21 mouse cellular contexts compared by ENCODE assay signal in genomic region chr8:83579676-83580075, GRCm38 (mm10). TPM values are rescaled to one million over a fixed set of nuclear protein-coding genes. Genes with fewer than 3 reads are reported as not detected.
DNase-seq lines count a peak whose midpoint lies in the region; ATAC-seq and TF ChIP-seq lines count a peak whose summit lies in the region.
"Had no signal": no experiment of that assay in that cellular context is flagged by ENCODE, and none has a peak within 500 bp of the region (broad histone marks: within the 10 kb centered on the region; RNA-seq: fewer than 3 reads in every experiment).

No protein-coding gene starts in this region.

- no peaks in the 10 kb centered on the region for H3K9me3 ChIP-seq in heart, embryonic 15.5 days (replicated peaks)
- H3K9me3 ChIP-seq in embryonic facial prominence, embryonic 10.5 days, result no peaks in the 10 kb centered on the region
- H3K9me3 ChIP-seq: G1E; limb, embryonic 15.5 days; megakaryocyte, embryonic 14.5 days had no signal

- H3K4me2 ChIP-seq in heart, embryonic 15.5 days, result no peak overlapping the region
- H3K4me2 ChIP-seq: limb, embryonic 15.5 days had no signal

- no peak for TF ChIP-seq CTCF in cerebellum, adult 2 months (IDR thresholded peaks at IDR 0.05; ENCODE audit: borderline replicate concordance, insufficient read depth, low read depth, low read length)
- TF ChIP-seq CTCF in layer of hippocampus, adult 2 months (conservative IDR thresholded peaks at IDR 0.05), result no peak

- WGBS in cerebellum, adult 2 months, result 73% methylated on average over 8 of the region's 8 CpGs
- WGBS in heart, embryonic 15.5 days, result 89% methylated on average over 8 of the region's 8 CpGs
- 91% methylated on average over 8 of the region's 8 CpGs for WGBS in embryonic facial prominence, embryonic 10.5 days

- no peak overlapping the region for H3K27ac ChIP-seq in cerebellum, adult 2 months (ENCODE audit: insufficient read depth, low read length)
- H3K27ac ChIP-seq in heart, embryonic 15.5 days, result peak overlapping the region; percentile 97
- H3K27ac ChIP-seq in layer of hippocampus, adult 2 months, result no peak overlapping the region
- H3K27ac ChIP-seq in embryonic facial prominence, embryonic 10.5 days (replicated peaks), result no peak overlapping the region
- H3K27ac ChIP-seq: limb, embryonic 15.5 days had no signal

- DNase-seq in cerebellum, adult 9-11 months, result peak; percentile 7
- no peak for DNase-seq in cerebellum, adult 2 months
- DNase-seq in heart, postnatal 36 days, result no peak
- peak; percentile 0 to 1 for DNase-seq in layer of hippocampus, adult 2 months (ENCODE audit: low spot score in 2 of 2)
- no peak for DNase-seq in layer of hippocampus, adult 18-20 months (ENCODE audit: low spot score in 2 of 2)
- DNase-seq in embryonic facial prominence, embryonic 10.5 days (ENCODE audit: low spot score), result peak; percentile 7
- DNase-seq in T-cell, adult 2 months (ENCODE audit: low spot score), result no peak
- DNase-seq: kidney, postnatal 4 days; thymus, postnatal 25 days had no signal

- peaks cover 72% of the 10 kb centered on the region for H3K4me1 ChIP-seq in cerebellum, adult 2 months (ENCODE audit: control insufficient read depth, insufficient read depth, low read length)
- peaks cover 67% of the 10 kb centered on the region for H3K4me1 ChIP-seq in heart, embryonic 15.5 days (replicated peaks)
- H3K4me1 ChIP-seq in embryonic facial prominence, embryonic 10.5 days, result peaks cover 76% of the 10 kb centered on the region

- no peak overlapping the region for H3K4me3 ChIP-seq in cerebellum, adult 2 months (replicated peaks; ENCODE audit: insufficient read depth, low read depth, low read length)
- H3K4me3 ChIP-seq in heart, embryonic 15.5 days, result no peak overlapping the region
- no peak overlapping the region for H3K4me3 ChIP-seq in layer of hippocampus, adult 2 months
- H3K4me3 ChIP-seq in embryonic facial prominence, embryonic 10.5 days, result no peak overlapping the region
- H3K4me3 ChIP-seq: limb, embryonic 15.5 days; megakaryocyte, embryonic 14.5 days; myocyte had no signal

- no peak for TF ChIP-seq POLR2A in cerebellum, adult 2 months (IDR thresholded peaks at IDR 0.05; ENCODE audit: borderline replicate concordance, insufficient read depth, low read length)

- 0 out of 2 replicates have a peak, but pooled peaks cover 3% of the 10 kb centered on the region for H3K36me3 ChIP-seq in heart, embryonic 15.5 days
- peaks cover 73% of the 10 kb centered on the region for H3K36me3 ChIP-seq in embryonic facial prominence, embryonic 10.5 days (replicated peaks)

- H3K27me3 ChIP-seq in cerebellum, adult 2 months (ENCODE audit: control insufficient read depth, insufficient read depth, low read length), result no peaks in the 10 kb centered on the region
- H3K27me3 ChIP-seq in heart, embryonic 15.5 days, result no peaks in the 10 kb centered on the region
- H3K27me3 ChIP-seq in embryonic facial prominence, embryonic 10.5 days (replicated peaks; ENCODE audit: low read depth, poor library complexity, severe bottlenecking), result no peaks in the 10 kb centered on the region
- H3K27me3 ChIP-seq: limb, embryonic 15.5 days; megakaryocyte, embryonic 14.5 days had no signal

- intact Hi-C loops in heart, postnatal 36 days (cut with DNase I), result no loop called here

- peak overlapping the region; percentile 40 for H3K9ac ChIP-seq in heart, embryonic 15.5 days
- H3K9ac ChIP-seq: limb, embryonic 15.5 days had no signal

- no peak for ATAC-seq in heart, embryonic 15.5 days (replicated peaks; ENCODE audit: insufficient number of reproducible peaks, insufficient read depth, low FRiP score, low read depth)

RNA-seq across cellular contexts. Expression of gene Ndufb7, which starts 13.2 kb away (rescaled TPM):
- polyA plus RNA-seq in cerebellum, adult 2 months (2012; rRNA removed), result 394 and 445 TPM in 2 replicates
- polyA plus RNA-seq in heart, embryonic 15.5 days (2015; fragmentation: Nextera tagmentation; extraction: Ambion mirVana), result 537 and 672 TPM in 2 replicates
- total RNA-seq in heart, postnatal 36 days (2021), result 100 to 1,000 TPM; 712 to 745 TPM
- 100 to 1,000 TPM; 154 to 156 TPM for total RNA-seq in layer of hippocampus, adult 2 months (2021)
- total RNA-seq in layer of hippocampus, adult 18-20 months (2021), result 100 to 1,000 TPM; 161 to 162 TPM
- polyA plus RNA-seq in embryonic facial prominence, embryonic 10.5 days (2016; fragmentation: Nextera tagmentation; extraction: Ambion mirVana), result 320 and 348 TPM in 2 replicates

RNA-seq across cellular contexts. Expression of gene Tecr, which starts 28.1 kb away (rescaled TPM):
- polyA plus RNA-seq in cerebellum, adult 2 months (2012; rRNA removed), result 1,238 and 1,304 TPM in 2 replicates
- 349 and 431 TPM in 2 replicates for polyA plus RNA-seq in heart, embryonic 15.5 days (2015; fragmentation: Nextera tagmentation; extraction: Ambion mirVana)
- total RNA-seq in heart, postnatal 36 days (2021), result 100 to 1,000 TPM; 431 to 554 TPM
- total RNA-seq in layer of hippocampus, adult 2 months (2021), result 100 to 1,000 TPM; 503 to 542 TPM
- total RNA-seq in layer of hippocampus, adult 18-20 months (2021), result 100 to 1,000 TPM; 550 to 556 TPM
- 667 and 713 TPM in 2 replicates for polyA plus RNA-seq in embryonic facial prominence, embryonic 10.5 days (2016; fragmentation: Nextera tagmentation; extraction: Ambion mirVana)

RNA-seq across cellular contexts. Expression of gene Dnajb1, which starts 28.3 kb away (rescaled TPM):
- 29.9 and 33.0 TPM in 2 replicates for polyA plus RNA-seq in cerebellum, adult 2 months (2012; rRNA removed)
- 36.7 and 47.2 TPM in 2 replicates for polyA plus RNA-seq in heart, embryonic 15.5 days (2015; fragmentation: Nextera tagmentation; extraction: Ambion mirVana)
- 10 to 100 TPM; 10.7 to 16.0 TPM for total RNA-seq in heart, postnatal 36 days (2021)
- 10 to 100 TPM; 36.5 to 37.6 TPM for total RNA-seq in layer of hippocampus, adult 2 months (2021)
- total RNA-seq in layer of hippocampus, adult 18-20 months (2021), result 10 to 100 TPM; 53.6 to 58.1 TPM
- polyA plus RNA-seq in embryonic facial prominence, embryonic 10.5 days (2016; fragmentation: Nextera tagmentation; extraction: Ambion mirVana), result 78.3 and 84.7 TPM in 2 replicates

RNA-seq across cellular contexts. Expression of gene Olfr370, which starts 44.1 kb away (rescaled TPM):
- polyA plus RNA-seq in cerebellum, adult 2 months (2012; rRNA removed), result not detected in 2 replicates
- polyA plus RNA-seq in heart, embryonic 15.5 days (2015; fragmentation: Nextera tagmentation; extraction: Ambion mirVana), result not detected in 2 replicates
- total RNA-seq in heart, postnatal 36 days (2021), result not detected
- not detected for total RNA-seq in layer of hippocampus, adult 2 months (2021)
- not detected for total RNA-seq in layer of hippocampus, adult 18-20 months (2021)
- polyA plus RNA-seq in embryonic facial prominence, embryonic 10.5 days (2016; fragmentation: Nextera tagmentation; extraction: Ambion mirVana), result not detected in 2 replicates
- total RNA-seq: adrenal gland, postnatal 4 days; common myeloid progenitor, adult 5-6 weeks; hematopoietic stem cell, adult 5-6 weeks; left cerebral cortex, adult 18-20 months had no signal
- polyA plus RNA-seq: C2C12; G1E; limb, embryonic 15.5 days; lung, embryonic 16.5 days; myocyte; stomach, embryonic 14.5 days had no signal

Comparison
In these comparisons a context has a peak if more than half of its experiments do, and no peak if none do; other contexts are left out.
1. DNase-seq: peak in cerebellum, adult 9-11 months (single experiment), layer of hippocampus, adult 2 months (2 of 2) and embryonic facial prominence, embryonic 10.5 days (single experiment); none in cerebellum, adult 2 months (0 of 2), heart, postnatal 36 days (0 of 2), layer of hippocampus, adult 18-20 months (0 of 2) and T-cell, adult 2 months (single experiment).
2. RNA of gene Ndufb7, which starts 13.2 kb away (total RNA-seq): 712 to 745 TPM in heart, postnatal 36 days; 161 to 162 TPM in layer of hippocampus, adult 18-20 months and 154 to 156 TPM in layer of hippocampus, adult 2 months; every median in the first group is over 4 times any median in the second.